Mouse (Mus musculus): Measurements from ENCODE around the gene Ucp3. TPM values are rescaled to one million over a fixed set of nuclear protein-coding genes. Genes with fewer than 3 reads are reported as not detected.
A peak's percentile ranks its signal among the peaks of the same experiment; 100 is the strongest.

Gene Ucp3
- 0.10 TPM in 1 of 2 replicates, not detected in the other for polyA plus RNA-seq (2016; fragmentation: Nextera tagmentation; extraction: Ambion mirVana)

- no peak for ATAC-seq
- Histone ChIP-seq H3K4me1 (peaks cover 49% of the 10 kb centered on the region), H3K27ac (peak within 1 kb of the TSS; percentile 46), H3K27me3 (replicated peaks) (no peaks in the 10 kb centered on the region), H3K9ac (no peak within 1 kb of the TSS), H3K4me2 (no peak within 1 kb of the TSS), H3K9me3 (replicated peaks) (no peaks in the 10 kb centered on the region), H3K4me3 (no peak within 1 kb of the TSS), H3K36me3 (peaks cover 22% of the 10 kb centered on the region)
- WGBS (ENCODE audit: insufficient replicate concordance) = 76% methylated on average over 6 of the region's 6 CpGs
Measured at GRCm38 (mm10) chr7:100472777-100473176, at the start of gene Ucp3. Gene Ucp3, plus strand, starts transcription at chr7:100472990.

GRCm38 (mm10) chr7:100425795-100426194 is 47.0 kb upstream of the Ucp3 start:
- Histone ChIP-seq H3K4me3 (no peak overlapping the region), H3K4me2 (no peak overlapping the region), H3K36me3 (peaks cover 85% of the 10 kb centered on the region), H3K27ac (no peak overlapping the region), H3K9ac (no peak overlapping the region), H3K27me3 (replicated peaks) (no peaks in the 10 kb centered on the region), H3K9me3 (replicated peaks) (no peaks in the 10 kb centered on the region), H3K4me1 (no peaks in the 10 kb centered on the region)
- ATAC-seq = no peak
- WGBS (ENCODE audit: insufficient replicate concordance) = 77% methylated on average over 3 of the region's 3 CpGs

- 62% methylated on average over 3 of the region's 3 CpGs for WGBS (ENCODE audit: insufficient replicate concordance)
- Histone ChIP-seq H3K36me3 (peaks cover 88% of the 10 kb centered on the region), H3K4me1 (no peaks in the 10 kb centered on the region), H3K4me2 (no peak overlapping the region), H3K4me3 (no peak overlapping the region), H3K27me3 (replicated peaks) (no peaks in the 10 kb centered on the region), H3K9ac (no peak overlapping the region), H3K27ac (no peak overlapping the region), H3K9me3 (replicated peaks) (no peaks in the 10 kb centered on the region)
- no peak for ATAC-seq
Measured at GRCm38 (mm10) chr7:100429102-100429501, 43.7 kb upstream of the Ucp3 start.

- no peak overlapping the region for H3K27ac ChIP-seq
- peaks cover 82% of the 10 kb centered on the region for H3K36me3 ChIP-seq
- H3K9me3 ChIP-seq (replicated peaks) = no peaks in the 10 kb centered on the region
- H3K27me3 ChIP-seq (replicated peaks) = no peaks in the 10 kb centered on the region
- WGBS (ENCODE audit: insufficient replicate concordance) = 81% methylated on average over 11 of the region's 11 CpGs
- no peak overlapping the region for H3K9ac ChIP-seq
- no peak overlapping the region for H3K4me2 ChIP-seq
- no peak for ATAC-seq
- no peaks in the 10 kb centered on the region for H3K4me1 ChIP-seq
- no peak overlapping the region for H3K4me3 ChIP-seq
Measured at GRCm38 (mm10) chr7:100429911-100430310, 42.9 kb upstream of the Ucp3 start.

GRCm38 (mm10) chr7:100431103-100431502 is 41.7 kb upstream of the Ucp3 start:
- Histone ChIP-seq H3K9me3 (replicated peaks) (no peaks in the 10 kb centered on the region), H3K27me3 (replicated peaks) (no peaks in the 10 kb centered on the region), H3K27ac (no peak overlapping the region), H3K4me2 (no peak overlapping the region), H3K4me3 (no peak overlapping the region), H3K4me1 (no peaks in the 10 kb centered on the region), H3K9ac (no peak overlapping the region), H3K36me3 (peaks cover 82% of the 10 kb centered on the region)
- ATAC-seq = no peak
- 90% methylated on average over 5 of the region's 5 CpGs for WGBS (ENCODE audit: insufficient replicate concordance)

- H3K9ac ChIP-seq = no peak overlapping the region
- H3K4me3 ChIP-seq = no peak overlapping the region
- no peak overlapping the region for H3K27ac ChIP-seq
- no peak for ATAC-seq
- peaks cover 81% of the 10 kb centered on the region for H3K36me3 ChIP-seq
- WGBS (ENCODE audit: insufficient replicate concordance) = 80% methylated on average over 6 of the region's 6 CpGs
- H3K4me2 ChIP-seq = no peak overlapping the region
- no peaks in the 10 kb centered on the region for H3K4me1 ChIP-seq
- H3K9me3 ChIP-seq (replicated peaks) = no peaks in the 10 kb centered on the region
- H3K27me3 ChIP-seq (replicated peaks) = no peaks in the 10 kb centered on the region
Measured at GRCm38 (mm10) chr7:100433295-100433694, 39.5 kb upstream of the Ucp3 start.

- Histone ChIP-seq H3K27ac (no peak overlapping the region), H3K9ac (no peak overlapping the region), H3K4me1 (0 out of 2 replicates have a peak, but pooled peaks cover under 1% of the 10 kb centered on the region), H3K9me3 (replicated peaks) (no peaks in the 10 kb centered on the region), H3K4me2 (no peak overlapping the region), H3K4me3 (no peak overlapping the region), H3K36me3 (peaks cover 77% of the 10 kb centered on the region), H3K27me3 (replicated peaks) (no peaks in the 10 kb centered on the region)
- WGBS (ENCODE audit: insufficient replicate concordance) = 53% methylated on average over 4 of the region's 4 CpGs
- no peak for ATAC-seq
Measured at GRCm38 (mm10) chr7:100443728-100444127, 29.1 kb upstream of the Ucp3 start.

GRCm38 (mm10) chr7:100446271-100446670 is 26.5 kb upstream of the Ucp3 start:
- no peaks in the 10 kb centered on the region for H3K27me3 ChIP-seq (replicated peaks)
- no peak overlapping the region for H3K27ac ChIP-seq
- H3K9ac ChIP-seq = no peak overlapping the region
- H3K36me3 ChIP-seq = peaks cover 82% of the 10 kb centered on the region
- H3K4me1 ChIP-seq = 0 out of 2 replicates have a peak, but pooled peaks cover 7% of the 10 kb centered on the region
- no peak overlapping the region for H3K4me2 ChIP-seq
- H3K9me3 ChIP-seq (replicated peaks) = no peaks in the 10 kb centered on the region
- 91% methylated on average over 5 of the region's 5 CpGs for WGBS (ENCODE audit: insufficient replicate concordance)
- no peak for ATAC-seq
- H3K4me3 ChIP-seq = no peak overlapping the region

GRCm38 (mm10) chr7:100448530-100448929 is 24.3 kb upstream of the Ucp3 start:
- H3K36me3 ChIP-seq = peaks cover 83% of the 10 kb centered on the region
- 86% methylated on average over 12 of the region's 12 CpGs for WGBS (ENCODE audit: insufficient replicate concordance)
- no peak for ATAC-seq

GRCm38 (mm10) chr7:100448985-100449384 is 23.8 kb upstream of the Ucp3 start:
- no peak overlapping the region for H3K27ac ChIP-seq
- H3K36me3 ChIP-seq = peaks cover 83% of the 10 kb centered on the region
- 0 out of 2 replicates have a peak, but pooled peaks cover 7% of the 10 kb centered on the region for H3K4me1 ChIP-seq
- no peaks in the 10 kb centered on the region for H3K9me3 ChIP-seq (replicated peaks)
- H3K27me3 ChIP-seq (replicated peaks) = no peaks in the 10 kb centered on the region
- no peak overlapping the region for H3K4me2 ChIP-seq
- 52% methylated on average over 3 of the region's 3 CpGs for WGBS (ENCODE audit: insufficient replicate concordance)
- no peak overlapping the region for H3K9ac ChIP-seq
- ATAC-seq = no peak
- no peak overlapping the region for H3K4me3 ChIP-seq

More at GRCm38 (mm10) chr7:100448530-100448929, 24.3 kb upstream of the Ucp3 start:
- no peak overlapping the region for H3K9ac ChIP-seq
- H3K4me3 ChIP-seq = no peak overlapping the region
- H3K27me3 ChIP-seq (replicated peaks) = no peaks in the 10 kb centered on the region
- H3K9me3 ChIP-seq (replicated peaks) = no peaks in the 10 kb centered on the region
- H3K4me1 ChIP-seq = 0 out of 2 replicates have a peak, but pooled peaks cover 7% of the 10 kb centered on the region
- H3K27ac ChIP-seq = no peak overlapping the region
- H3K4me2 ChIP-seq = no peak overlapping the region

- Histone ChIP-seq H3K4me2 (peak overlapping the region; percentile 43), H3K9ac (peak overlapping the region; percentile 57), H3K36me3 (peaks cover 83% of the 10 kb centered on the region)
Measured at GRCm38 (mm10) chr7:100458153-100458552, 14.6 kb upstream of the Ucp3 start.

GRCm38 (mm10) chr7:100459862-100460261 is 12.9 kb upstream of the Ucp3 start:
- peak overlapping the region; percentile 7; the same call in 1 of the 2 replicates for H3K9ac ChIP-seq
- no peak for ATAC-seq
- peak overlapping the region; percentile 100 for H3K27ac ChIP-seq
- H3K9me3 ChIP-seq (replicated peaks) = no peaks in the 10 kb centered on the region
- no peak overlapping the region for H3K4me3 ChIP-seq
- H3K36me3 ChIP-seq = peaks cover 83% of the 10 kb centered on the region
- H3K27me3 ChIP-seq (replicated peaks) = no peaks in the 10 kb centered on the region
- 87% methylated on average over 3 of the region's 3 CpGs for WGBS (ENCODE audit: insufficient replicate concordance)
- H3K4me2 ChIP-seq = no peak overlapping the region
- peaks cover 75% of the 10 kb centered on the region for H3K4me1 ChIP-seq

More at GRCm38 (mm10) chr7:100458153-100458552, 14.6 kb upstream of the Ucp3 start:
- peak overlapping the region; percentile 100 for H3K27ac ChIP-seq
- no peaks in the 10 kb centered on the region for H3K9me3 ChIP-seq (replicated peaks)
- H3K4me3 ChIP-seq = no peak overlapping the region
- ATAC-seq = peak; percentile 95
- H3K4me1 ChIP-seq = peaks cover 58% of the 10 kb centered on the region
- H3K27me3 ChIP-seq (replicated peaks) = no peaks in the 10 kb centered on the region
- WGBS (ENCODE audit: insufficient replicate concordance) = 25% methylated on average over 1 of the region's 1 CpGs

Measured in liver, embryonic 12.5 days (tissue).